In the genomic region with DNA sequence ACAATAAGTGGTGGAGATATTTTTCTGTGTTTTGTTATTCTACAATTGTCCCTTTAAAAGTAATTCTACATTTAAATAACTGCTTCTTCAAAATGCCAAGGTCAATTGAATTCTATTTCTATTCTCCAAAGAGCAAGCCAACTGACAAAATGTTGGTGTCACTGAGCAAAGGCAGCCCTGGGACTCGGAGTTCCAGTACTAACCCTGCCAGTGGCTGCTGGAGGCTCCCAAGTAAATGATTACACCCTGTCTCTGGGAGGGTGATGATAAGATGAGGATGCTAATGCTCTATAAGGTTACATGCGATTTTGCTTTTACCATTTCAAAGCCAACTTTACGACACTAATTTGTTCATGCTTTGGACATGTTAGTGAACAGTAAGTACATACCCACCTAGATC, we compare ENCODE assay signal across 28 mouse cellular contexts. TPM values are rescaled to one million over a fixed set of nuclear protein-coding genes. Genes with fewer than 3 reads are reported as not detected.
A peak's percentile ranks its signal among the peaks of the same experiment; 100 is the strongest.
DNase-seq lines count a peak whose midpoint lies in the region; ATAC-seq lines count a peak whose summit lies in the region.
"Had no signal": no experiment of that assay in that cellular context is flagged by ENCODE, and none has a peak within 500 bp of the region (broad histone marks: within the 10 kb centered on the region; RNA-seq: fewer than 3 reads in every experiment).

No protein-coding gene starts in this region.

- peaks cover 5% of the 10 kb centered on the region; the same call in 1 of the 2 replicates for H3K9me3 ChIP-seq in heart, embryonic 12.5 days (replicated peaks)
- H3K9me3 ChIP-seq: embryonic facial prominence, embryonic 15.5 days; forebrain, embryonic 10.5 days; hindbrain, embryonic 12.5 days had no signal

- H3K27ac ChIP-seq in heart, embryonic 12.5 days (ENCODE audit: poor library complexity, severe bottlenecking) = no peak overlapping the region
- H3K27ac ChIP-seq: embryonic facial prominence, embryonic 15.5 days; forebrain, embryonic 10.5 days; hindbrain, embryonic 12.5 days had no signal

- no peak overlapping the region for H3K4me3 ChIP-seq in heart, embryonic 12.5 days
- H3K4me3 ChIP-seq: embryonic facial prominence, embryonic 15.5 days; erythroblast, embryonic 14.5 days; forebrain, embryonic 10.5 days; hindbrain, embryonic 12.5 days had no signal

- H3K4me1 ChIP-seq in heart, embryonic 12.5 days (replicated peaks) = no peaks in the 10 kb centered on the region
- H3K4me1 ChIP-seq: embryonic facial prominence, embryonic 15.5 days; forebrain, embryonic 10.5 days; hindbrain, embryonic 12.5 days had no signal

- WGBS in heart, embryonic 12.5 days = 62% methylated on average over 3 of the region's 3 CpGs

- no peak overlapping the region for H3K9ac ChIP-seq in heart, embryonic 12.5 days
- H3K9ac ChIP-seq: embryonic facial prominence, embryonic 15.5 days; hindbrain, embryonic 12.5 days had no signal

- H3K27me3 ChIP-seq in heart, embryonic 12.5 days (replicated peaks) = no peaks in the 10 kb centered on the region
- H3K27me3 ChIP-seq: CH12.LX; embryonic facial prominence, embryonic 15.5 days; hindbrain, embryonic 12.5 days; Patski had no signal

- H3K4me2 ChIP-seq in heart, embryonic 12.5 days = no peak overlapping the region
- H3K4me2 ChIP-seq: embryonic facial prominence, embryonic 15.5 days; hindbrain, embryonic 12.5 days had no signal

- H3K36me3 ChIP-seq in heart, embryonic 12.5 days = peaks cover 5% of the 10 kb centered on the region

- DNase-seq in heart, adult 11 months = peak; percentile 93
- DNase-seq in heart, postnatal 25 days (ENCODE audit: low spot score) = no peak
- peak; percentile 13 to 32 for DNase-seq in heart, adult 9 months (ENCODE audit: low spot score in 2 of 2)
- DNase-seq in adrenal gland, postnatal 25 days = peak; percentile 6
- DNase-seq in right cerebral cortex, adult 18-20 months = no peak
- no peak for DNase-seq in cerebellum, adult 11-12 months
- DNase-seq: cerebellum, adult 18-20 months; cerebellum, postnatal 10 days; embryo, embryonic 11 days; gastrocnemius, postnatal 10 days; kidney, adult 8-10 months had no signal

- intact Hi-C loops in heart, postnatal 25 days (cut with DNase I) = no loop called here

- no peak for ATAC-seq in heart, embryonic 12.5 days (ENCODE audit: insufficient number of reproducible peaks, low FRiP score)
- ATAC-seq: activated CD4-positive, CD25-positive, alpha-beta regulatory T cell, adult 4 months; forebrain, embryonic 14.5 days; hindbrain, embryonic 16.5 days; inflammation-experienced regulatory T-cells, adult 6 months; intestine, postnatal 0 days; Patski had no signal

RNA-seq across cellular contexts. Expression of gene Pms1, which starts 26.9 kb away (rescaled TPM):
- 10 to 100 TPM in 1 of 2 experiments, 1 to 10 TPM in 1; 9.6 to 13.2 TPM for total RNA-seq in heart, postnatal 25 days (2021)
- polyA plus RNA-seq in heart, embryonic 12.5 days (2016; fragmentation: Nextera tagmentation; extraction: Ambion mirVana) = 13.4 and 15.5 TPM in 2 replicates
- 4.0 and 7.7 TPM in 2 replicates for total RNA-seq in adrenal gland, postnatal 25 days (2021)

RNA-seq across cellular contexts. Expression of gene Ormdl1, which starts 27.0 kb away (rescaled TPM):
- total RNA-seq in heart, postnatal 25 days (2021) = 1 to 10 TPM; 9.0 to 9.9 TPM
- polyA plus RNA-seq in heart, embryonic 12.5 days (2016; fragmentation: Nextera tagmentation; extraction: Ambion mirVana) = 40.4 and 44.8 TPM in 2 replicates
- 18.5 and 21.7 TPM in 2 replicates for total RNA-seq in adrenal gland, postnatal 25 days (2021)

RNA-seq across cellular contexts. Expression of gene Gm28778, which starts 27.0 kb away (rescaled TPM):
- 1 to 10 TPM; 1.3 to 2.8 TPM for total RNA-seq in heart, postnatal 25 days (2021)
- not detected in 2 replicates for polyA plus RNA-seq in heart, embryonic 12.5 days (2016; fragmentation: Nextera tagmentation; extraction: Ambion mirVana)
- total RNA-seq in adrenal gland, postnatal 25 days (2021) = not detected in 2 replicates
- total RNA-seq: CH12.LX; common myeloid progenitor, adult 5-6 weeks; heart, postnatal 36 days had no signal
- polyA plus RNA-seq: embryonic facial prominence, embryonic 11.5 days; embryonic facial prominence, embryonic 15.5 days; erythroblast, embryonic 14.5 days; forebrain, embryonic 10.5 days; forebrain, embryonic 14.5 days; heart, embryonic 14.5 days; hindbrain, embryonic 12.5 days; hindbrain, embryonic 16.5 days; intestine, postnatal 0 days; kidney, embryonic 16.5 days; Patski had no signal

RNA-seq across cellular contexts. Expression of gene Osgepl1, which starts 43.5 kb away (rescaled TPM):
- total RNA-seq in heart, postnatal 25 days (2021) = 10 to 100 TPM; 52.5 to 56.0 TPM
- 29.8 and 33.7 TPM in 2 replicates for polyA plus RNA-seq in heart, embryonic 12.5 days (2016; fragmentation: Nextera tagmentation; extraction: Ambion mirVana)
- 22.8 and 26.8 TPM in 2 replicates for total RNA-seq in adrenal gland, postnatal 25 days (2021)

Comparison
In these comparisons a context has a peak if more than half of its experiments do, and no peak if none do; other contexts are left out.
1. DNase-seq: peak in heart, adult 11 months (single experiment), heart, adult 9 months (2 of 2) and adrenal gland, postnatal 25 days (single experiment); none in heart, postnatal 25 days (single experiment), right cerebral cortex, adult 18-20 months (single experiment) and cerebellum, adult 11-12 months (single experiment).